Mouse (Mus musculus) midbrain, embryonic 13.5 days (tissue): ENCODE data around the gene Gm45618. TPM values are rescaled to one million over a fixed set of nuclear protein-coding genes. Genes with fewer than 3 reads are reported as not detected.
"Not testable (repeated sequence)": the region's sequence is repeated elsewhere in the genome, so short reads cannot be mapped to it uniquely, and the experiment has no call there.

Source experiments
- ATAC-seq: fragments of 200-750 bp; cut with Nextera tagmentation; 2 replicates; pipeline ENCODE4 v1.8.0; 2017; ENCODE audit warnings: mild to moderate bottlenecking, moderate TSS enrichment, moderate library complexity
- H3K27ac ChIP-seq: fragments of 300-500 bp; sonication (generic); 2 replicates; pipeline ENCODE4 v1.5.1; 2015; ENCODE audit warnings: inconsistent platforms, mild to moderate bottlenecking, moderate library complexity
- H3K27me3 ChIP-seq: fragments of 300-500 bp; sonication (generic); 2 replicates; pipeline ENCODE4 v1.6.1; 2015; ENCODE audit warnings: mild to moderate bottlenecking, inconsistent platforms
- H3K36me3 ChIP-seq: fragments of 300-500 bp; sonication (generic); 2 replicates; pipeline ENCODE4 v1.6.1; 2015; ENCODE audit warnings: mild to moderate bottlenecking, inconsistent platforms
- H3K4me1 ChIP-seq: fragments of 300-500 bp; sonication (generic); replicated peaks from 2 replicates; pipeline ENCODE4 v1.6.1; 2015; ENCODE audit warnings: inconsistent platforms
- H3K4me2 ChIP-seq: fragments of 300-500 bp; sonication (generic); replicated peaks from 2 replicates; pipeline ENCODE4 v1.6.1; 2015; ENCODE audit warnings: moderate library complexity, mild to moderate bottlenecking, inconsistent platforms
- H3K4me3 ChIP-seq: fragments of 300-500 bp; sonication (generic); replicated peaks from 2 replicates; pipeline ENCODE4 v1.5.1; 2015; ENCODE audit warnings: mild to moderate bottlenecking, inconsistent platforms
- H3K9ac ChIP-seq: fragments of 300-500 bp; sonication (generic); replicated peaks from 2 replicates; pipeline ENCODE4 v1.6.1; 2015; ENCODE audit warnings: mild to moderate bottlenecking, inconsistent platforms
- H3K9me3 ChIP-seq: fragments of 300-500 bp; sonication (generic); 2 replicates; pipeline ENCODE4 v1.6.1; 2016; ENCODE audit warnings: mild to moderate bottlenecking, inconsistent platforms
- WGBS: fragments of 180-500 bp; shearing (Covaris S2); methylation state at CpG from one replicate; pipeline ENCODE4 v1.1.7; 2015; 5-methylcytosine and 5-hydroxymethylcytosine counted together
- polyA plus RNA-seq: library from polyadenylated mRNA; unstranded; fragments of >200 nt; fragmentation: Nextera tagmentation; extraction: Ambion mirVana; gene quantifications from 2 replicates; pipeline ENCODE4 v1.2.1, GENCODE M21; 2015

Gene Gm45618
- polyA plus RNA-seq, 1 experiment from 2014 or later = not detected

DNA sequence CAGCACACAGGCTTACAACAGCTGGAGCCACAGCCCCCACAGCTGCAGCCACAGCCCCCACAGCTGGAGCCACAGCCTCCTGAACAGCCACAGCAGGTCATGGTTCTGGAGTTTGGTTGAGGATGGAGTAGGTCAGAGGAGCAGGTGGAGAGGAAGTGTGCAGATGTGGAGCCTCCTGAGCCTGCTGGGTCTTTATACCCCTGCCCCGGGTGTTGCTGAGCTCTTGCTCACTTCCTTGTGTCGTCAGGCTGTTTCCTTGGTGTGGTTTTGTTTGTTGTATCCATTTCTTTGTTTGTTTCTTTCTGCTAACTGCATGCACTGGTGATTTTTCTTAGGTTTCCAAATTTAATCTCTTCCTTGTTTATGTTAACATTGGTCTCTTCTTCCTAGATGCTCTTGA is 15.4 kb upstream of the Gm45618 start, which contains the start of gene Gm39115:
Gene Gm39115, minus strand, starts transcription at position 101 of the 400 bp plus-strand sequence.
- not testable (repeated sequence) for H3K27me3 ChIP-seq, H3K4me1 ChIP-seq, H3K27ac ChIP-seq, H3K4me2 ChIP-seq, ATAC-seq, H3K9ac ChIP-seq, H3K9me3 ChIP-seq, H3K4me3 ChIP-seq, H3K36me3 ChIP-seq
- WGBS = 57% methylated on average over 2 of the region's 2 CpGs

GRCm38 (mm10) chr7:142134206-142134995 is 13.9 kb upstream of the Gm45618 start:
- no peaks in the 10 kb centered on the region for H3K36me3 ChIP-seq
- no peak overlapping the region for H3K4me2 ChIP-seq
- no peak overlapping the region for H3K4me3 ChIP-seq
- no peaks in the 10 kb centered on the region for H3K4me1 ChIP-seq
- no peak overlapping the region for H3K9ac ChIP-seq
- ATAC-seq = no peak
- WGBS = 61% methylated on average over 4 of the region's 4 CpGs
- H3K27me3 ChIP-seq = no peaks in the 10 kb centered on the region
- H3K9me3 ChIP-seq = no peaks in the 10 kb centered on the region
- no peak overlapping the region for H3K27ac ChIP-seq

GRCm38 (mm10) chr7:142128843-142129242 is 8.3 kb upstream of the Gm45618 start:
- Histone ChIP-seq H3K4me2 (no peak overlapping the region), H3K27me3 (no peaks in the 10 kb centered on the region), H3K36me3 (no peaks in the 10 kb centered on the region), H3K9ac (no peak overlapping the region), H3K4me1 (no peaks in the 10 kb centered on the region), H3K4me3 (no peak overlapping the region), H3K27ac (no peak overlapping the region), H3K9me3 (no peaks in the 10 kb centered on the region)
- 67% methylated on average over 4 of the region's 4 CpGs for WGBS
- no peak for ATAC-seq

DNA sequence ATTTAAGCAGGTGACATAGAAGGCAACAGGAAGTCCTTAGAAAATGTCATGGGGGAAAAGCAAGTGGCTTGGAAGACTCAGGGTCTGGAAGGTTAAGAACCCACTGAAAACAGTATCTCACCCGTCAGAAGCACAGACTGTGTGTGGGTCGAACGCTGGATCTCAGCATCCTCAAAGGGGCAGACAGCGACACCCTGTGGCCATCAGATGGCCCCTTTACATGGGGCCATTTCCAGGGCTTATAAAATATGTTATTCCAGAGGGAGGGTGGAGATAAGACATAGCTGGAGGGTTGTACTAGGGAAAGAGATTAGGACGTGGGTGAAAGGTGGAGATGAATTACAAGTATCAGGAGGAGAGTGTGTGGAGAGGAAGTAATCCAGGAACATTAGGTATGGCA is 897 bp downstream of the Gm45618 start:
- Histone ChIP-seq H3K4me1 (no peaks in the 10 kb centered on the region), H3K27ac (no peak overlapping the region), H3K4me3 (no peak overlapping the region), H3K9ac (no peak overlapping the region), H3K27me3 (no peaks in the 10 kb centered on the region), H3K9me3 (no peaks in the 10 kb centered on the region), H3K4me2 (no peak overlapping the region), H3K36me3 (no peaks in the 10 kb centered on the region)
- WGBS = 15% methylated on average over 5 of the region's 5 CpGs
- ATAC-seq = no peak

GRCm38 (mm10) chr7:142104747-142105146 is 15.8 kb downstream of the Gm45618 start:
- 60% methylated on average over 5 of the region's 5 CpGs for WGBS
- no peaks in the 10 kb centered on the region for H3K9me3 ChIP-seq
- H3K9ac ChIP-seq = no peak overlapping the region
- no peaks in the 10 kb centered on the region for H3K27me3 ChIP-seq
- no peak overlapping the region for H3K27ac ChIP-seq
- H3K36me3 ChIP-seq = no peaks in the 10 kb centered on the region
- no peak overlapping the region for H3K4me2 ChIP-seq
- H3K4me3 ChIP-seq = no peak overlapping the region
- no peaks in the 10 kb centered on the region for H3K4me1 ChIP-seq
- no peak for ATAC-seq

DNA sequence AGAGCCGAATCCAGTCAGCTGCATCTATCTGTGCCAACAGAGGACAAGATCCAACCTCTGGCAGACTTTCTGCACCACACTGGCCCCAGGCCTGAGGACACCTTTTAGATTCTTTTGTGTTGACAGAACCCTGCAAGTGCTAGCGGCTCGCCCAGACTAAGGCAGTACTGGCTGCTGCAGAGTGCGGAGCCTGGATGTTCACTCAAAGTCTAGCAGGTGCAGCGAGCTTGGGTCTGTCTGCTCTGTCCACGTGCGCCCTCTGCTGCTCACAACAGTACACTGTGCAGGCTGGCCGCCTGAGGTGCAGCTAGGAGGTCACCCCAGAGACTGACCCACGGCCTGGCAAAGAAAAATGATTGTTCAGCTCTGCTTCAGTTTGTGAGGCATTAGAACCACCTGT is 22.8 kb downstream of the Gm45618 start:
- Histone ChIP-seq H3K27ac (no peak overlapping the region), H3K27me3 (peaks cover 11% of the 10 kb centered on the region), H3K4me1 (peaks cover 31% of the 10 kb centered on the region), H3K36me3 (no peaks in the 10 kb centered on the region), H3K9ac (no peak overlapping the region), H3K4me3 (no peak overlapping the region), H3K4me2 (peak overlapping the region; percentile 16; the same call in 1 of the 2 replicates), H3K9me3 (no peaks in the 10 kb centered on the region)
- ATAC-seq = peak; percentile 57
- WGBS = 10% methylated on average over 9 of the region's 9 CpGs

DNA sequence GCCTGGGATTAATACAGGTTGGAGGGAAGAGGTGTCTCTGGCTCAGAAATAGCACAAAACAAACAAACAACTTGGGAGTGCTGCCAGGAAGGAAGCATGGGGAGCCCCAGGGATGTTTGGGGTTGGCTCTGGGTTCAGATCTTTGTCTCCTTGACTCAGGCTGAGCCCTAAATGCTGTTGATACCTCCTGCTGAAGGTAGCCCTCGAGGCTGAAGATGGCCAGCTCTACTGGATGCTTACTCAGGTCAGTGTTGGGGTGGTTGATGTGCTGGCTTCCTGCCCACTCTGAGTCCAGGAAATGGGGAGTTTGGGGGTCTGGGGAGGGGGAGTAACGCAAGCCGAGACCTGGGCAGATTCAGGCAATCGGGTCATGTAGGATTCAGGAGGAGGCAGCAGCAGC is 23.8 kb downstream of the Gm45618 start:
- Histone ChIP-seq H3K9me3 (no peaks in the 10 kb centered on the region), H3K9ac (no peak overlapping the region), H3K4me1 (peaks cover 42% of the 10 kb centered on the region), H3K27me3 (peaks cover 11% of the 10 kb centered on the region), H3K27ac (no peak overlapping the region), H3K4me2 (no peak overlapping the region; the same call in 1 of the 2 replicates), H3K36me3 (no peaks in the 10 kb centered on the region), H3K4me3 (peak overlapping the region; percentile 77; the same call in 1 of the 2 replicates)
- 78% methylated on average over 4 of the region's 4 CpGs for whole genome bisulfite sequencing
- ATAC-seq = no peak

DNA sequence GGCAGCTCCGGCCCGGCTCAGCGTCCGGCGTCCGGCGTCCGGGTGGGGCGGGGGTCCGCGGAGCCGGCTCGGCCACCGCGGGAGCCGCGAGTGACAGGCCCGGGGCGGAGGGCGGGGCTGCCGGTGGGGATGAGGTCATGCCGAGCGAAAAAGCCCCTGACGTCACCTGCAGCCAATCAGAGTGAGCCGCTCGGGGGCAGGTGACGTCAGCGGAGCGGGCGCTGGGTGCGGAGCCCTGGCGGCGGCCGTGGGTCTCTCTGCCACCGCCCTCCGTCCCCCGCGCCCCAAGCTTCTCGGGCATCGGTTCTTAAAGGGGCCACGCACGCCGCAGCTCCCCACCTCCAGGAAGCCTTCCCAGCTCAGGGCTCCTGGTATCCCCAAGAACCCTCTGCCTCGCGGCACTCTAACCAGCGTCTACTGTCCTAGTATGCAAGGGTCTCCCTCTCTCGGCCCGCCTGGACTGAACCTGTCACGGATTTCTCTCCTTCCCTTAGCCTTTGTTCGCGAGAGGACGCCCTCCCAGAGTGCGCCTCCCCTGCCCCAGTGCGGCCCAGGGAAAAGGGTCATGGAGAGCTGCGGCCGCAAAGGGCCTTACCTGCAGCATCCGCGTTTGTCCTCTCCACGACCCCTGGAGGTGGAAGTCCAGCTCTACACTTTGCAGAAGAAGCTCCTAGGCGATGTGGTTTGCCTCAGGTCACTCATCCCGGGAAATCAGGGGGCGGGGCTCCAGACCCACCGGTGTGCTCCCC is 25.2 kb downstream of the Gm45618 start, which contains the start of gene Dusp8:
Gene Dusp8, minus strand, starts transcription at position 661 of the 749 bp plus-strand sequence.
- Histone ChIP-seq H3K4me1 (peaks cover 56% of the 10 kb centered on the region), H3K9me3 (no peaks in the 10 kb centered on the region), H3K9ac (peak within 1 kb of the TSS; percentile 96), H3K36me3 (no peaks in the 10 kb centered on the region), H3K27ac (peak within 1 kb of the TSS; percentile 94), H3K4me2 (peak within 1 kb of the TSS; percentile 82), H3K27me3 (peaks cover 11% of the 10 kb centered on the region), H3K4me3 (peak within 1 kb of the TSS; percentile 77)
- peak; percentile 71 for ATAC-seq
- under 1% methylated on average over 56 of the region's 63 CpGs for WGBS

DNA sequence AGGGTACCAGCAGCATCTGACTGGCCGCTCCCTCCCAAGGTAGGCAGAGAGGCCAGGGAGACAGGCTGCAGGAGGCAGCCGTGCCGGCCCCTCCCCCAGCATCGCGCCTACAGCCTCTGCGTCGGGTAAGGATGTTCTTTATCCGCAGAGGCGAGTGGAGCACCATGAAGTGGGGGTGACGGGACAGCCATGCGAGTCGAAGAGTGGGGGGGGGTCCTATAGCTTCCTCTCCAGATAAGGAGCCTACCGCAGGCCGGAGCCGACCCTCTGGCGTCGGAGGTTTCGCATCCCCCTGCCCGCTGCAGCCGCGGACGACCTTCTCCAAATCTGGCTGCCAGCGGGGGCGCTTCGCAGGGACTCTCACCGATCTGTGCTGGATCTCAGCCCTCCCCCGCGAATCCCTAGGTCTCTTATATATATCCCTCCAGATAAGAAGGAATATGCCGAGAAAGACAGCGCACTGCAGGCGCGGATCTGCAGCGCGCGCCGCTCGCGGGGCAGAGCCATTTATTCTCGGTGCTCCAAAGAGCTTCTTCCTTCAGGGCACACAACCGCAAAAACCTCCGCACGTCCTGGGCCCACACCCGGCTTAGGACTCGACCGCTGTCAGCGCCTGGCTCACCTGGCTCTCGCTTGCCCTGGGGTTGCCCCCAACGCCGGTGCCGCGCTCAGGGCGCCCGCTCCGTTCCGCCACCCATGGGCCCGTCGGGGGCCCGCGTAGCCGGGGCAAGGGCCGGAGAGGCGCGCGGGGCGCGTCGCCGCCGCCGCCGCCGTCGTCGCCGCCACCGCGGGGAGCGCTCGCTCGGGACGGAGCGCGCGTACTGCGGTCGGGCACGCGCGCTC is 26.0 kb downstream of the Gm45618 start:
- Histone ChIP-seq H3K9me3 (no peaks in the 10 kb centered on the region), H3K27ac (peak overlapping the region; percentile 94), H3K4me3 (peak overlapping the region; percentile 77), H3K27me3 (peaks cover 11% of the 10 kb centered on the region), H3K4me1 (peaks cover 64% of the 10 kb centered on the region), H3K36me3 (peaks cover 5% of the 10 kb centered on the region; the same call in 1 of the 2 replicates), H3K9ac (peak overlapping the region; percentile 96), H3K4me2 (peak overlapping the region; percentile 82)
- under 1% methylated on average over 79 of the region's 89 CpGs for WGBS
- peak; percentile 25 for ATAC-seq

DNA sequence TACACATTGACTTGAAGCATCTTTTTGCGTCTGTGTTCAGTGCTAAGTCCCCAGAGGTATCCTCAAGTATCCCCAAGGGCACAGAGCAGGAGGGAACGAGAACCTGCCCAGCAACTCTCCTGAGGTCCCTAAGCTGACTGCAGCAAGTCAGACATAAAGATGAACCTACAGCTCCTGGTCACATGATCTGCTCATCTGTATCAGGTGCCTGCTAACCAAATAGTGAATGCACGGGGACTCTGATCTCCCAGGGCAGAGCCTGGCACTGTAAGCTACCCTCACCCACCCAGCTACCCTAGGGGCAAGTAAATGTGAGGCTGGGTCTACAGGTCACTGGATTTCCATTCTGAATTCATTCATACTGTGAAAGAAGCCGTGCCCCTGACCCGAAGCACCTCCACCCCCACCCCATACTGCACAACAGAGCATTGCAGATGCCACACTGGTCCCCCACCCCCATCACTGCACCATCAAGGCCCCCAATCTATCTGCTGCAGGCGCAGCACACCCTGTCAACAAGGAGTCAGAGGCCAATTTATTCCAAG is 26.8 kb downstream of the Gm45618 start:
- WGBS = 16% methylated on average over 6 of the region's 6 CpGs
- Histone ChIP-seq H3K27ac (peak overlapping the region; percentile 94), H3K4me2 (peak overlapping the region; percentile 82), H3K9me3 (no peaks in the 10 kb centered on the region), H3K9ac (peak overlapping the region; percentile 96), H3K36me3 (peaks cover 7% of the 10 kb centered on the region; the same call in 1 of the 2 replicates), H3K27me3 (peaks cover 11% of the 10 kb centered on the region), H3K4me3 (peak overlapping the region; percentile 77), H3K4me1 (peaks cover 71% of the 10 kb centered on the region)
- no peak for ATAC-seq

DNA sequence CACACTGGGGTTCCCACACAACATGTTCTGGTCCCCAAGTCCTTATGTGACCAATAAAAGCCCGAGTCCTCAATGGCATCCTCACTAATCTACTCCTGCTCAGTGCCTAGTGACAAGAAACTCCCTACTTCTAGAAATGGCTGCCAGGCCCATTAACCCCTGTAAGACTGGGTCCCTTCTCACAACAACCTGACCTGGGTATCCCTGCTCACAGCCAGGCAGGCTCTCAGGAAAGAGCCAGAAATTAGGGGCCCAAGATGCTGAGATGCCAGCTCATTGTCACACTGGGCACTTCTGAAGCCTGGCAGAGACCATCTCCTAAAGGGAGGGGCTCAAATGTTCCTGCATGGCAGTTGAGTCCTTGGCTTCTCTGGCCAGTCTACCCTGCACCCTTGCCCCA is 27.5 kb downstream of the Gm45618 start:
- Histone ChIP-seq H3K27me3 (peaks cover 11% of the 10 kb centered on the region), H3K4me3 (peak overlapping the region; percentile 77), H3K4me2 (peak overlapping the region; percentile 82), H3K36me3 (peaks cover 10% of the 10 kb centered on the region), H3K27ac (peak overlapping the region; percentile 81), H3K9me3 (no peaks in the 10 kb centered on the region), H3K4me1 (peaks cover 79% of the 10 kb centered on the region), H3K9ac (peak overlapping the region; percentile 96)
- ATAC-seq = no peak
- WGBS = 42% methylated on average over 1 of the region's 1 CpGs
